Mouse (Mus musculus) ovary, postnatal 36 days (tissue): ENCODE results near the gene Ptprd.
"Not testable (repeated sequence)": the region's sequence is repeated elsewhere in the genome, so short reads cannot be mapped to it uniquely, and the experiment has no call there.

Experiments
- DNase-seq: peaks from one replicate; pipeline ENCODE4 v3.0.0; 2022; ENCODE audit warnings: low spot score, mixed read lengths

Gene Ptprd

DNA sequence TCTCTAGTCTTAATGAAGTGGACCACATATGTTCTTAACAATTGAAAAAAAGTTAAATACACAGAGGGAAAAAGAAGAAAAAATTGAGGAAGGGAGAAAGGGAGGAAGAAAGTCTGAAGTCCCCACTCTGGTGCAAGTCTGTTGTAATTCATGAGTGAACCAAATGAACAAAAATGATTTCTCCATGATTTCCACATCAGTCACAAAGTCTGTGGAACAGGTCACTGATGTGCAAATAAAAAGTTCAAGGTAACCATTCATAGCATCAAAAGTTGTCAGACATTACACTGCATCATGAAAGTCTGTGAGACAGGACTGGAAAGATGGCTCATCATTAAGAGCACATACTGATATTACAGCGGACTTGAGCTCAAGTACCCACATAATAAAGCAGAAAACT lies 1996.6 kb downstream of the Ptprd start:
- DNase-seq = no peak

- no peak for DNase-seq
Observed at GRCm38 (mm10) chr4:76199321-76199720, 2012.4 kb downstream of the Ptprd start.

GRCm38 (mm10) chr4:76194762-76195161 lies 2017.0 kb downstream of the Ptprd start:
- DNase-seq = no peak

DNA sequence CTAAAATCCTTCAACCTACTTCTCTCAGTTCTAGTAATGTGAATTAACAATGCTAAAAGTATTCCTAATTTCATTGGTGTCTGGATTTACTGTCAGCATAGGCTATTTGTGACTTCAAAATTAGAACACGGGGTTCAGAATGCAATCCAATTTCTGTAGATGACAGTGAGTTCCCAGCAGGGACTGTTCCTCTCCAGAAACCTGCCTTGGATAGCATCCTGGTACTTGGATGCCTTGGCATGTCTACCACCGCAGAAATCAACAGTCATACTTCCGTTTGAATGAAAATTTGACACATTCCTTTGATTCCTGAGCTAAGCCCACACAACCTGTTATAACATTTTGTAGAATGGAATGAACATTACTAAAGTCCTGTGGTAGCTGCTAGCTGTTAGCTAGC lies 2018.3 kb downstream of the Ptprd start:
- no peak for DNase-seq

- no peak for DNase-seq
Observed at GRCm38 (mm10) chr4:76192031-76192430, 2019.7 kb downstream of the Ptprd start.

DNA sequence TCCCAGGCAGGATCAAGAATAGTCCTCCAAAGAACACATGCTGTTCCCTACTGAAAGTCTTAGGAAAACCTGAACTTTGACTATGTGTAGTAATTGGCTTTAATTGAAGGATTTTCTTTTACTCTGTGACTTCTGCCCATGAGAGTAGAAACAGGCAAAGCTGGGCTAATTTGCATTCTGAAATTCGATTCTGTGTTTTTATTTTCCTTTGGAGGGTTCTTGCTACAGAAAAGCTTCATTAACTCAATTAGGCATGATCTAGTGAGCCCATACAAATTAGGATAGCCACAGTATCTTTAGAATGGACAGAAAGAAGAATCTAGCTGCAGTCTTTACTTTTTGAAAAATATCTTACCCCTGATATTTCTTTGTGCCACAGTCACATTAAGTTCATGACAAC lies 2021.0 kb downstream of the Ptprd start:
- no peak for DNase-seq

DNA sequence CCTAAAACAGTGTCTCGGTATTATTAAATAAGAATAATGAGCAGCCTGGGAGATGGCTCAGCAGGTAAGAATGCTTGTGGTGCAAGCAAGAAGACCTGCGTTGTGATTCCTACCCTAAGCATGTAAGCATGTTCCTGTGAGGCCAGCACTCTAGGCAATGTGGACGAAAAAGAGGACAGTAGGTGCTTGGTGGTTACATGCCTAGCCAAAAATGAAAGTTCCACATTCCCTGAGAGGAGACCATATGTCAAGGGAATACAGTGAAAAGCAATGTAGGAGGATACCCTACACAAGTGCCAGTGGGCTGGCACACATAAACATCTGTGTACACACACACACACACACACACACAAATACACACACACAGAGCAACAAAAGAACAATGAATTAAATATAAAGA lies 2028.7 kb downstream of the Ptprd start:
- no peak for DNase-seq

DNA sequence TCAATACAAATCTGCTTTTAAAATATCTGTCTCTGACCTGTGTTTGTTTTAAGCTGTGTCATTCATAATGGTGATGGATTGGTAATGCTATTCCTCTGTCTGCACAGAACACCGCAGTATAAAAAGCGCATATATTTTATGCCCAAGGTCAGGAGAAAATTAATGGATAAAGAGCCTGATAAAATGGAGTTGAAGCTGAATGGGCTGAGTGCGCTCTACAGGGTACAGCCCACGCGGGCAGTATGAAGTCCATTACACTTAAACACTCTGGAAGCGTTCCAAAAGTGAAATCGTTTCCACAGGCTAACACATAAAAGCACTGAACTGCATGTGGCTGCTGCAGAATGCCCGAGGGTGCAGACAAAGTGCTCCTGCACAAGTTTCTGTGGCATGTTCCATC lies 2032.3 kb downstream of the Ptprd start:
- no peak for DNase-seq

GRCm38 (mm10) chr4:76175086-76175485 lies 2036.7 kb downstream of the Ptprd start:
- DNase-seq = no peak

DNA sequence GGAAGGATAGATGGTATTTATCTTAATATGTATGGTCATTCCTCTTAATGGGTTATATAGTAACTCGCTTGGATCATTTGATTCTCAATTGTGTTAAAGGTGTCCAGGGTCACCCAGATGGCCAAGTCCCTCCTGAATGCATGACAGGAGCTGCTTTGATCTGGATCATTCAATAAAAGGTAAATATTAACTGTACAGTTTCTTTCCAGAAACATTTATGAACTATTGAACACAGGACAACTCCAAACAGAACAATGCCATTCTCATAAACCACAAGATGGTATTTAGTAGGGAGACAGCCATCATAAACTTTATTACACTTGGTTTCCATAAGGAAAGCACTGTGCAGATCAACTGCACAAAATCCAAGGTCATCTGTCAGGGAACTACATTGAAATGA lies 2056.0 kb downstream of the Ptprd start:
- DNase-seq = no peak

DNA sequence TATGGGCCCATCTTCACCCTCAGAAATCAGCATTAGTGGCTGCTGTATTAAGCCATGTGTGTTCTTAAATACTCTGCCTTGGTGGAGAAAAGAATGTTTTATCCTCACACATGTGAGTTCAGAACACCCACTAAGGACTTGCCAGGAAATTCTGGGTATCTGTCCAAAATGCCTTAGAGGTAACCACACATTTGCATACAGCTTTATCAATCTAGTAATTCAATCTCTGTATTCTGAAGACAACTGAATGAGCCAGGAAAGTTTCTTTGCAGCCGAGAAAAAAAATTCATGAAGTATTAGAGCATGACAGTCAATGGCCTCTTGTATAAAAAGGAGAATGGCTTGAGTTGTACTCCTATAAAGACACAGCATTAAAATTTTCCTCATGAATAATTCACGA lies 2057.6 kb downstream of the Ptprd start:
- no peak for DNase-seq

GRCm38 (mm10) chr4:76144925-76145324 lies 2066.8 kb downstream of the Ptprd start:
- no peak for DNase-seq

DNA sequence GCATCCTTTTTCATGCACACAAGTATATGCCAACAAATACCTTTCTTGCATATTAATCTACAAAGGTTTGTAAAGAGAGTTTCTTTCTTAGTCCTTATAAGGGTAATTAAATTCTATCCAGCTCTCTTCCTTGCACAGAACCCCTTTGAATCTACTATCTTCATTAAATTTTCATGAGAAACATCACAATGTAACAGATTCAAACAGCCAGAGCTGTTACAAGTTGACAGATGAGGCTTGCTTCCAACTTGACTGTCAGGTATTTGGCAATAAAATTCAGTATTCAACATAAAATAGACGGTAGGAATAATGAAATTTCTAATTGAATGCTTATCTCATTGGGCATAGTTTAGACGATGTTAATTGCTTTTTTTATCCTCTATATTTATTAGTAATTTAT lies 2067.4 kb downstream of the Ptprd start:
- no peak for DNase-seq

- DNase-seq = no peak
Observed at GRCm38 (mm10) chr4:76137901-76138300, 2073.9 kb downstream of the Ptprd start.

DNA sequence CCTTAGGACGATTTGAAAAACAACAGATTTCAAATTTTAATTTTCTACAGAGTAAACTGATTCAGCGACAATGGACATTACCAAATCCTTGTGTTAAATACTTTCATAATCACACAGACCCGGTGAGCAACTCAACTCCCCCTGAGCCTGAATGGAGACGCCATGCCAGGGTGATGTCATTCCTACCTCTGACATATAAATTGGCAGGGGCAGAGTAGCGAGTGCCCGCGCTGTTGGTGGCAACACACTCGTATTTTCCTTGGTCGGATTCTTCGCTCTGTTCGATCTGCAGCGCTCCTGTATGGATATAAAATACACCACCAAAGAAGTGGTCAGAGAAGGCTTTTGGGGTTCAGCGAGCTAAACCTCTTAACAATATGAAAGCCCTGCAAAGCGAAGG lies 2075.1 kb downstream of the Ptprd start:
- DNase-seq = no peak

GRCm38 (mm10) chr4:76091845-76092244 lies 2119.9 kb downstream of the Ptprd start:
- DNase-seq = no peak

DNA sequence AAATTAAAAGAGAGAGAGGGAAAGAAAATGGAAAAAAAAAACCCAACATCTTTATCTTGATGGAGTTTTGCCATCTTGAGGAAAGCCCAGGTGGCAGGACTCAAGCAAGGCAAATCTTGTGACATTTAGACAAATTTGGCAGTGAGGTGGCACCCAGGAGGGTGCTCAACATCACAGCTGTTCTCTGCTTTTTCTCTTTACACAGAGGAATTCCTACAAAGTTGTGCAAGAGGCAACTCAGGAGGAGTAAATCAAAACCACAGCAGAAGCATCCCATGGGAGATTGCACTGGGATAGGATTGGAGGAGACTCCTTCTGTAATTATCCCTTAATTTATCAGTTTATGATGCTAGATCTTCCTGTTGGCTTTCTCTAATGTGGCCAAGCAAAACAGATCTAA lies 2121.9 kb downstream of the Ptprd start:
- DNase-seq = no peak

DNA sequence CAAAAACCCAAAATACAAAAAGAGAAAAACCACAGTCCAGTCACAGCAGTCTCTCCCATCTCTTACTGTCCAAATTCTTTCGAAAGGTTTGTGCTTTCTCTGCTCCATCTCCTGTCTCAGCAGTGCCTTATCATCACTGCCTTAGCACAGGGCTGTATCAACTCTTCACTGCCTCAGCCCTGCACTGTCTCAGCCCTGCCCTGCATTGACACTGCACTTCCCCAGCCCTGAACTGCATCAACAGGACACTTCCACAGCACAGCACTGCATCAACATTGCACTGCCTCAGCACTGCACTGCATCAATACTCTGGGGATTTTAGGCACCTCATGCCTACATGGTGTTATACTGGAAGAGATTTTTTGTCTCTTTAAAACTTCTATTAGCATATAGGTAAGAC lies 2135.7 kb downstream of the Ptprd start:
- DNase-seq = no peak

- DNase-seq = no peak
Observed at GRCm38 (mm10) chr4:76073286-76073685, 2138.5 kb downstream of the Ptprd start.

- no peak for DNase-seq
Observed at GRCm38 (mm10) chr4:76071720-76072119, 2140.0 kb downstream of the Ptprd start.

DNA sequence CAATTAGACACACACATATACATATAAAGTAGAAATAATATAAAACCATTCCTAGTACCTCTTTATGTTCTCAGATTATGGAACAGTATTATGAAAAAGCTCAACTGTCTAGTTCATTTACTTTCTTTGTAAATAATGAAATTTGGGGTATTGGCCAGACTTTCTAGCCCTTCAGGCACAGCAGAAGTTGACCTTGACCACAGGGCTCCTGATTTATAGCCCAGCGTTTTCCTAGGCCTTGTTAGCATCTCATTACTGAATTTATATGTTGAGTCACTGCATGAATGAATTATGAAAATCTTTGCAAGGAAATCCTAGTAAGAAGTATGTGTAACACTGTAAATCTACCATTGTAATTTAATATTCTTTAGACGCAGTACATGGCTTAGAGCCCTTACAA lies 2154.9 kb downstream of the Ptprd start:
- DNase-seq = no peak

DNA sequence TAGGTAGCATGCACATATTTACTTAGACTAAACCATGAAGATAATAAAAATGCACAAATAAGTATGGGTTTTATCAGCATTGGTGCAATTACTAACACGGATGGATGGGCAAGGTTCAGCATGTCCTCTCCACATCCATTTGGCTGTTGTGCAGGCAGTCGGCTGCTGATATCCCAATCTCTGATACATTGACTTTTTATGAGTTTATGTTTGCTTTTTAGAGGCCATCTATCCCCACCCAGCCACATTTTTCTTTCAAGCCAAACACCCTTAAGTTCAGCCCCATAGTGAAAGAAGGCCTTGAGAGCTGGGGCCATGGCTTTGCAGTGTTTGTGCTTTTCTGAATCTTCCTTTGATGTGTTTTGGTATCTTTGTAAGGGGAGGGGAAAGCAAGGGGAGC lies 2166.1 kb downstream of the Ptprd start:
- peak; percentile 8 for DNase-seq

GRCm38 (mm10) chr4:76044802-76045201 lies 2167.0 kb downstream of the Ptprd start:
- DNase-seq = no peak

GRCm38 (mm10) chr4:76037178-76037577 lies 2174.6 kb downstream of the Ptprd start:
- DNase-seq = not testable (repeated sequence)
